Mouse (Mus musculus): Measurements from ENCODE around the gene Flnb. TPM values are rescaled to one million over a fixed set of nuclear protein-coding genes. Genes with fewer than 3 reads are reported as not detected.

The Flnb gene
- total and polyA plus RNA-seq, 3 experiments, result 29.5 to 74.0 (median 61.6) TPM

- no peak overlapping the region for H3K4me2 ChIP-seq (ENCODE audit: insufficient read depth, low read depth, poor library complexity, severe bottlenecking)
- H3K27me3 ChIP-seq (replicated peaks), result no peaks in the 10 kb centered on the region
- dilution Hi-C loops (cut with MboI; ENCODE audit: extremely low pct_ligation_motif_present, extremely low pct_unique_long_range_greater_than_20kb, low sequenced_read_pairs) (no loop called here), in situ Hi-C loops (cut with MboI; ENCODE audit: low pct_ligation_motif_present, low pct_unique_long_range_greater_than_20kb, low sequenced_read_pairs) (no loop called here)
- TF ChIP-seq JUND (conservative IDR thresholded peaks at IDR 0.05; ENCODE audit: low read depth, low read length) (no peak), NRF1 (IDR thresholded peaks at IDR 0.05; ENCODE audit: low read depth, low read length) (no peak), ELF1 (IDR thresholded peaks at IDR 0.05; ENCODE audit: low read depth, low read length) (no peak), ZKSCAN1 (IDR thresholded peaks at IDR 0.05; ENCODE audit: borderline replicate concordance, low read depth, low read length) (no peak), USF1 (IDR thresholded peaks at IDR 0.05; ENCODE audit: low read depth, low read length) (no peak), JUN (IDR thresholded peaks at IDR 0.05; ENCODE audit: insufficient read depth, low read depth, low read length) (no peak), BHLHE40 (IDR thresholded peaks at IDR 0.05; ENCODE audit: low read depth, low read length) (no peak), EP300 (IDR thresholded peaks at IDR 0.05; ENCODE audit: low read length) (no peak), MYC (IDR thresholded peaks at IDR 0.05; ENCODE audit: low read depth, low read length) (no peak), RAD21 (IDR thresholded peaks at IDR 0.05; ENCODE audit: low read depth, low read length) (no peak), SIN3A (IDR thresholded peaks at IDR 0.05; ENCODE audit: low read length) (no peak), IRF4 (IDR thresholded peaks at IDR 0.05; ENCODE audit: low read depth, low read length) (no peak), UBTF (IDR thresholded peaks at IDR 0.05; ENCODE audit: low read depth, low read length) (no peak), USF2 (conservative IDR thresholded peaks at IDR 0.05; ENCODE audit: low read depth, low read length) (no peak), NELFE (IDR thresholded peaks at IDR 0.05; ENCODE audit: low read depth, low read length) (no peak), MAZ (IDR thresholded peaks at IDR 0.05; ENCODE audit: low read depth, low read length) (no peak), CHD1 (IDR thresholded peaks at IDR 0.05; ENCODE audit: low read depth, low read length) (no peak), MEF2A (IDR thresholded peaks at IDR 0.05; ENCODE audit: borderline replicate concordance, low read depth, low read length) (no peak), POLR2A (IDR thresholded peaks at IDR 0.05; ENCODE audit: low read depth, low read length) (no peak)
- no peak overlapping the region for H3K27ac ChIP-seq (ENCODE audit: insufficient read depth, low read depth)
- no peak for DNase-seq (ENCODE audit: extremely low read depth)
- no peak overlapping the region for H3K4me3 ChIP-seq (replicated peaks in 1 of 3; ENCODE audit: low read depth in 2 of 3, low read length in 2 of 3, poor library complexity in 1 of 3)
- H3K9me3 ChIP-seq (replicated peaks; ENCODE audit: low read length), result no peaks in the 10 kb centered on the region
- no peak overlapping the region for H3K9ac ChIP-seq (ENCODE audit: insufficient read depth, low read depth)
- peaks cover 18 to 84% of the 10 kb centered on the region in 2 experiments for H3K4me1 ChIP-seq (ENCODE audit: control insufficient read depth in 1 of 2, insufficient read depth in 2 of 2)
- peaks cover 34% of the 10 kb centered on the region for H3K79me2 ChIP-seq (replicated peaks; ENCODE audit: control insufficient read depth, extremely low read depth, insufficient read depth, poor library complexity, severe bottlenecking)
- H3K36me3 ChIP-seq (replicated peaks in 1 of 2; ENCODE audit: control insufficient read depth in 1 of 2, insufficient read depth in 1 of 2, low read length in 1 of 2), result peaks cover 15 to 58% of the 10 kb centered on the region in 2 experiments
These were observed 36.6 kb downstream of the Flnb start for GRCm38 (mm10) chr14:7854366-7854765.

GRCm38 (mm10) chr14:7855101-7855500 lies 37.3 kb downstream of the Flnb start:
- Histone ChIP-seq H3K36me3 (replicated peaks in 1 of 2; ENCODE audit: control insufficient read depth in 1 of 2, insufficient read depth in 1 of 2, low read length in 1 of 2) (peaks cover 12 to 54% of the 10 kb centered on the region in 2 experiments), H3K27ac (ENCODE audit: insufficient read depth, low read depth) (no peak overlapping the region), H3K79me2 (replicated peaks; ENCODE audit: control insufficient read depth, extremely low read depth, insufficient read depth, poor library complexity, severe bottlenecking) (peaks cover 34% of the 10 kb centered on the region), H3K27me3 (replicated peaks) (no peaks in the 10 kb centered on the region), H3K9me3 (replicated peaks; ENCODE audit: low read length) (no peaks in the 10 kb centered on the region), H3K9ac (ENCODE audit: insufficient read depth, low read depth) (no peak overlapping the region), H3K4me3 (replicated peaks in 1 of 3; ENCODE audit: low read depth in 2 of 3, low read length in 2 of 3, poor library complexity in 1 of 3) (no peak overlapping the region), H3K4me2 (ENCODE audit: insufficient read depth, low read depth, poor library complexity, severe bottlenecking) (no peak overlapping the region), H3K4me1 (ENCODE audit: control insufficient read depth in 1 of 2, insufficient read depth in 2 of 2) (peaks cover 22 to 84% of the 10 kb centered on the region in 2 experiments)
- DNase-seq (ENCODE audit: extremely low read depth), result no peak
- in situ Hi-C loops (cut with MboI; ENCODE audit: low pct_ligation_motif_present, low pct_unique_long_range_greater_than_20kb, low sequenced_read_pairs) (no loop called here), dilution Hi-C loops (cut with MboI; ENCODE audit: extremely low pct_ligation_motif_present, extremely low pct_unique_long_range_greater_than_20kb, low sequenced_read_pairs) (no loop called here)
- TF ChIP-seq ZKSCAN1 (IDR thresholded peaks at IDR 0.05; ENCODE audit: borderline replicate concordance, low read depth, low read length) (no peak), PAX5 (IDR thresholded peaks at IDR 0.05; ENCODE audit: low read length) (no peak), NELFE (IDR thresholded peaks at IDR 0.05; ENCODE audit: low read depth, low read length) (no peak), JUND (conservative IDR thresholded peaks at IDR 0.05; ENCODE audit: low read depth, low read length) (no peak), UBTF (IDR thresholded peaks at IDR 0.05; ENCODE audit: low read depth, low read length) (no peak), SIN3A (IDR thresholded peaks at IDR 0.05; ENCODE audit: low read length) (no peak), KAT2A (IDR thresholded peaks at IDR 0.05; ENCODE audit: insufficient replicate concordance, low read length) (no peak), ZNF384 (IDR thresholded peaks at IDR 0.05; ENCODE audit: low read depth, low read length) (no peak), MAFK (IDR thresholded peaks at IDR 0.05; ENCODE audit: insufficient replicate concordance, low read length) (no peak), GABPA (IDR thresholded peaks at IDR 0.05; ENCODE audit: insufficient replicate concordance, low read depth, low read length) (no peak), HCFC1 (IDR thresholded peaks at IDR 0.05; ENCODE audit: low read depth, low read length) (no peak), MAZ (IDR thresholded peaks at IDR 0.05; ENCODE audit: low read depth, low read length) (no peak)
